Mouse (Mus musculus): ENCODE data around the gene Aplp1.

Gene Aplp1

GRCm38 (mm10) chr7:30411023-30411422, 34.3 kb downstream of the Aplp1 start:
- no peak for DNase-seq (ENCODE audit: low spot score in 2 of 2)

- DNase-seq (ENCODE audit: low spot score in 2 of 2) = no peak
These were observed 35.5 kb downstream of the Aplp1 start for GRCm38 (mm10) chr7:30409789-30410188.

- DNase-seq (ENCODE audit: low spot score in 2 of 2) = no peak
These were observed 36.7 kb downstream of the Aplp1 start for GRCm38 (mm10) chr7:30408639-30409038.

DNA sequence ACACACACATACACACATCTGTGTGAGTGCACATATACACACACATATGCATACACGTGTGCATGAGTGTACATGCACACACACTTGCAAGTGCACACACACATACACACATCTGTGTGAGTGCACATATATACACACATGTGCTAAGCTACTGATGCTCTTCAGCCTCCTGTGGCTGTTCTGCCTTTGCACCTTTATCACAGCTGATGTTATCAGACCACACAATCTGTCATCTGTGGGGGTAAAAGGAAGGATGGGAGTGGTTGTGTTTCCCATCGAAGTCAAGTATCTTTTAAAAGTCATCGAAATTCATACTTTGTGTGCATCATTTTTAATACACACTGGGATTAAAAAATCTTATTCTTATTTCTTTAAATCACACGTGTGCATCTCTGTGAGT, 43.0 kb downstream of the Aplp1 start:
- DNase-seq (ENCODE audit: low spot score in 2 of 2) = no peak

- no peak for DNase-seq (ENCODE audit: low spot score in 2 of 2)
These were observed 45.7 kb downstream of the Aplp1 start for GRCm38 (mm10) chr7:30399671-30400070.

- DNase-seq (ENCODE audit: low spot score in 2 of 2) = no peak
These were observed 50.5 kb downstream of the Aplp1 start for GRCm38 (mm10) chr7:30394871-30395270.

- DNase-seq (ENCODE audit: low spot score in 2 of 2) = no peak
These were observed 51.0 kb downstream of the Aplp1 start for GRCm38 (mm10) chr7:30394379-30394778.

- no peak for DNase-seq (ENCODE audit: low spot score in 2 of 2)
These were observed 51.7 kb downstream of the Aplp1 start for GRCm38 (mm10) chr7:30393631-30394030.

DNA sequence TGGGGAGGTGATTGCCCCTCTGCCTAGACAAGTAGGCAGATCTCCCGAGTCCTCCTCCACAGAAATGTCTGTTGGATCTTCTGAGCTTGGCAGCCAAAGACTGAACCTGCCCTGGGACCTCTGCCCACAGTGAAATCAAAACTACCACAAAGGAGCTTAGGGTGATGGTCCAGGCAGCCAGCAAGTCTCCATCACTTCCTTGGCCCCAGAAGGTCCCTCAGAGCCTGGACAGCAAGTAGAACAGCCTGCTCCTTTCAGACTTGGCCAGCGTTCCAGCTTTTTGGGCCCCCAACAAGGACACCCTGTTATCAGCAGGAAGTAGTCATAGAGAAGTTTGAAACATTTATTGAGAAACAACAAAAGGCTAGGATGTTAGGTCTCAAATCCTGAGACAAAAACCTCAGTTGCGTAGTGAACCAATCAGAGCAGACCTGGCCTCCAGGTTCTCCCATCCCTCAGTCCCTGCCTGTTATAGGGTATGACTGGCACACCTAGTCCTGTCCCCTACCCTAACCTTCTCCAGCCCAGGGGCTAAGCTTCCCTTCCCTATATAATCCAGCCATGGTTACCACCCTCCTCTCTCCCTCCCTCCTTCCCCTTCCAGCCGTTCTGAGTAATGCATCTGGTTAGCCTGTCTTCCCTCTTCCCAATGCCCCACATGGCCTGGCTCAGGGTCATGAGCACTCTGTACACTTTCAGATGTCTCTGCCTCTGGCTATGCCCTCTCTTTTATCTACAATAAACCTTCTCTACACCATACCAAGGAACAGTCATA, 52.4 kb downstream of the Aplp1 start:
- DNase-seq (ENCODE audit: low spot score in 2 of 2) = no peak

Measured in frontal cortex, postnatal 36 days (tissue).